Mouse (Mus musculus): ENCODE results near the gene Clk4. TPM values are rescaled to one million over a fixed set of nuclear protein-coding genes. Genes with fewer than 3 reads are reported as not detected.

Gene Clk4
- polyA plus RNA-seq, 1 experiment, result 14.3 TPM

DNA sequence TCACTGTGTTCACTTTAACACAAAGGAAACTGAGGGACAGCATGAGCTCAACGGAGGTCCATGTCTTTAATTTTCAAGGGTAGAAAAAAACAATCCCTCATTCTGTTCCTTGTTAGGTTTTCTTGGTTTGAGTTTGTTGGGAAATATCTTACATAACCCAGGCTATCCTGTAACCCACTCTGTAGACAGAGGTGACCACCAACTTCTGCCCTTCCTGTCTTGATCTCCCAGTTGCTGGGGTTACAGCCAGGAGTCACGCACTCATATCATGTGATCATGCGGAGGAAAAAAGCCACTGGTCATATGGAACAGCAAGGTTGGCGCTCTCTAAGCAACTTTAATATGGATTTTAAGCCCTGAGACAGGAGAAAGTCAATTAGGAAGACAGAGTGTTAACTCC, 4.5 kb upstream of the Clk4 start:
- Histone ChIP-seq H3K4me3 (ENCODE audit: low read depth, low read length) (no peak overlapping the region), H3K36me3 (ENCODE audit: control insufficient read depth, insufficient read depth, low read length) (no peaks in the 10 kb centered on the region), H3K27ac (ENCODE audit: insufficient read depth, low read depth, low read length) (no peak overlapping the region), H3K4me1 (ENCODE audit: control insufficient read depth, insufficient read depth, insufficient read length, low read length) (no peaks in the 10 kb centered on the region), H3K27me3 (ENCODE audit: control insufficient read depth, insufficient read depth, low read length) (no peaks in the 10 kb centered on the region; the same call in 1 of the 2 replicates)
- TF ChIP-seq POLR2A (IDR thresholded peaks at IDR 0.05; ENCODE audit: low read depth, low read length), result no peak
- no peak for TF ChIP-seq CTCF (IDR thresholded peaks at IDR 0.05; ENCODE audit: extremely low read depth, insufficient read length, insufficient replicate concordance, low read depth, low read length)
- 85% methylated on average over 4 of the region's 4 CpGs for WGBS

DNA sequence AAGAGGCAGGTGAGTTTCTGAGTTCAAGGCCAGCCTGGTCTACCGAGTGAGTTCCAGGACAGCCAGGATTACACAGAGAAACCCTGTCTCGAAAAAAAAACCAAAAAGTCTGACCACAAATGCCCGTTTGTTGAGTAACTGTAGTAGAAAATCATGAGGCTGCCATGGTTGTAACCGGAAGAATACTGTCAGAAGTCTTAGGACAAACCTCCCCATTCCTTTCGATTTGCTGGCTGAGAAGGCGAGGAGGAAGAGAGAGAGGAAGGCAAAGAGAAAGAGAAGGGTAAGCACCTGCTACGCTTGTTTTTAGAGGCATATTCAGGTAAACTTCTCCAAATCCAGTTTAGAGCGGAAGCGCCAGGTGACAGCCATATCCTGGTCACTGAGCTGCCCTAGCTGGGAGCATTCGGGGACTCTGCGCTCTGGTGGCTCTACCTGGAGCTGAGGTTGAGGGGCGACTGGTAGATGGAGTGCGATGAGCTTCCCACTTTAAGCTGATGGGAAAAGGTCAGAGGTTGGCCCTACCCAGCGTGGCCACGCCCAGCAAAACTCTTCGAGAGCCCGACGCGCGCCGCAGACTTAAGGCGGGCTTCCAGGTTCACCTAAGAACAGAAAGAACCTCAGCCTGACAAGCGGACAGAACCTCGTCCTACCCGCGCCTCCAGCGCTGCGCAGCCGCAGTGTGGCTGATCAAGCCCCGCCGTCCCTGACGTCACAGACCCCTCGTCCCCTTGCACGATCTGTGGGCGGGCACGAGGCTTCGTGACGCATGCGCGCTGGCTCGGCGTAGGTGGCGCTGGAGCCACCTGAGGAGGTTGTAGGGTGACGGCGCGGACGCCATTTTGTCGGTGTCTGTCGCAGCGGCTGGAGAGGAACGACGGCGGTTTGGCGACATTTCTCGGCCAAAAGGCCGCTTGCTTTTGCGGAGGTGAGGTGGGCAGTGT, 1.1 kb downstream of the Clk4 start, which contains the start of gene BC049762:
Gene BC049762, minus strand, starts transcription at position 705 of the 944 bp plus-strand sequence.
- Histone ChIP-seq H3K36me3 (ENCODE audit: control insufficient read depth, insufficient read depth, low read length) (peaks cover 2% of the 10 kb centered on the region; the same call in 1 of the 2 replicates), H3K27ac (ENCODE audit: insufficient read depth, low read depth, low read length) (peak within 1 kb of the TSS; percentile 95), H3K4me1 (ENCODE audit: control insufficient read depth, insufficient read depth, insufficient read length, low read length) (0 out of 2 replicates have a peak, but pooled peaks cover 2% of the 10 kb centered on the region), H3K4me3 (ENCODE audit: low read depth, low read length) (peak within 1 kb of the TSS; percentile 73), H3K27me3 (ENCODE audit: control insufficient read depth, insufficient read depth, low read length) (no peaks in the 10 kb centered on the region)
- WGBS, result 3% methylated on average over 57 of the region's 57 CpGs
- peak; percentile 94 for TF ChIP-seq POLR2A (IDR thresholded peaks at IDR 0.05; ENCODE audit: low read depth, low read length)
- no peak for TF ChIP-seq CTCF (IDR thresholded peaks at IDR 0.05; ENCODE audit: extremely low read depth, insufficient read length, insufficient replicate concordance, low read depth, low read length)

DNA sequence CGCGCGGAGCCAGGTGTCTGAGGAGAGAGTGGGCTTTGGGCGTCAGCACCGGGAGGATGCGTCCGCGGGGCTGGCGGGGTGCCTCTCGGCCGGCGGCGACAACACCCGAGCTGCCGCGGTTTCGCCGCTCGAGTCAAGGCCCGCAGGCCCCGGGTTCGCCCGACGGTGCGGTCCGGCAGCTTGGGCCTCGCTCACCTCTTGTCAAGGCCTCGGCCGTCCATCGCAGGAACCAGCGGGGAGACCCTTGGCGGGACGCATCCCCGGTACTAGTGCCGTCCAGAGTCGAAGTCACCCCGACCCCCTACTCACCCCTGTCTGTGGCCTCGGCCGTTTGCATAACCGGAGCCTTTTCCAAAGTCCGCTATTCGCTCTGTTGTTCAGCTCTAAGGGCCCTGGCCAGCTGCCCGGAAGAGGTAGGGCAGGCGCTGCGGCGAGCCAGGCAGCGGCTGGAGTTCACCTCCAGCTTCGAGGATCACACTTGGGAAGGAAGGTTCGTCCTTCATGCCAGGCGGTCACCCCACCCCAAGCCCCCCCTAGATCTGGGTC, 1.8 kb downstream of the Clk4 start:
- peaks cover 2% of the 10 kb centered on the region; the same call in 1 of the 2 replicates for H3K36me3 ChIP-seq (ENCODE audit: control insufficient read depth, insufficient read depth, low read length)

DNA sequence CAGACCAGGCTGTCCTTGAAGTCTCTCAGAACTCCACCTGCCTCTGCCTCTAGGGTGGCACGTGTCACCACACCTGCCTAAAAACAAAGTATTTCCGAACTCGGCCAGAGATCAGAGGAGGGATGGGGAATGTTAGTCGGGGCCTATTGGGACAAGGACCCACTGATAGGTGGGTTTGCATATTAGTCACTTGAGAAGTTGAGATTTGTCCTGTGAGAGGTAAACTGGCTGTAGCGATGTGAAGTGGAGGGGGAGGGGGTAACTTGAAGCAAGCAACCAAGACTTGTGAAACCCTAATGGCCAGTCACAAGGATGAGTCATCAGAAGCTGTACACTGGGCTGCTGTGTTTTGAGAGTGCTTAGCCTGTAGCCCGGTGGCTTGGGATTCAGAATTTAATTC, 2.8 kb downstream of the Clk4 start:
- no peak for TF ChIP-seq POLR2A (IDR thresholded peaks at IDR 0.05; ENCODE audit: low read depth, low read length)
- TF ChIP-seq CTCF (IDR thresholded peaks at IDR 0.05; ENCODE audit: extremely low read depth, insufficient read length, insufficient replicate concordance, low read depth, low read length), result no peak
- no peaks in the 10 kb centered on the region for H3K27me3 ChIP-seq (ENCODE audit: control insufficient read depth, insufficient read depth, low read length)
- 0 out of 2 replicates have a peak, but pooled peaks cover 2% of the 10 kb centered on the region for H3K4me1 ChIP-seq (ENCODE audit: control insufficient read depth, insufficient read depth, insufficient read length, low read length)
- peaks cover 6% of the 10 kb centered on the region for H3K36me3 ChIP-seq (ENCODE audit: control insufficient read depth, insufficient read depth, low read length)
- peak overlapping the region; percentile 46 for H3K4me3 ChIP-seq (ENCODE audit: low read depth, low read length)
- 3% methylated on average over 6 of the region's 6 CpGs for WGBS
- peak overlapping the region; percentile 1; the same call in 1 of the 2 replicates for H3K27ac ChIP-seq (ENCODE audit: insufficient read depth, low read depth, low read length)

More for the DNA sequence above, 1.8 kb downstream of the Clk4 start:
- H3K4me1 ChIP-seq (ENCODE audit: control insufficient read depth, insufficient read depth, insufficient read length, low read length), result 0 out of 2 replicates have a peak, but pooled peaks cover 2% of the 10 kb centered on the region
- H3K27ac ChIP-seq (ENCODE audit: insufficient read depth, low read depth, low read length), result peak overlapping the region; percentile 95
- TF ChIP-seq POLR2A (IDR thresholded peaks at IDR 0.05; ENCODE audit: low read depth, low read length) (no peak; the same call in 1 of the 2 replicates), CTCF (IDR thresholded peaks at IDR 0.05; ENCODE audit: extremely low read depth, insufficient read length, insufficient replicate concordance, low read depth, low read length) (no peak)
- under 1% methylated on average over 50 of the region's 50 CpGs for whole genome bisulfite sequencing
- H3K4me3 ChIP-seq (ENCODE audit: low read depth, low read length), result peak overlapping the region; percentile 73
- no peaks in the 10 kb centered on the region for H3K27me3 ChIP-seq (ENCODE audit: control insufficient read depth, insufficient read depth, low read length)

DNA sequence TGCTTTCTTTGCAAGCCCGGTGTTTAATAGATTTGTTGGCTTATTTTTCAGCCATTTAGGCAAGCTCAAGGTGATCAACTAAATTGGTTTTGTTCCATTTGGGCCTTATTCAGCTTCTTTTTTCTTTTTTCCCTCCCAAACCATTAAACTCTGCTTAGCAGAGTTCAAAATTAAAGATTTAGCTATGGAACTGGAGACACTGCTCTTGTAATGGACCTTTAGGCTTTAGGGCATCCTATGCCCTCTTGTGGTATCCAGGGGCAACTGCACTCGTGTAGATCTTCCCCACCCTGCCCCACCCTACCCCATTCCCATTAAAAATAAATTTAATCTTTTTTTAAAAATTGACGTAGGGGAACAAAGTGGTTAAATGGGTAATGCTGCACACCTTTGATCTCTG, 3.8 kb downstream of the Clk4 start:
- TF ChIP-seq POLR2A (IDR thresholded peaks at IDR 0.05; ENCODE audit: low read depth, low read length), result no peak
- TF ChIP-seq CTCF (IDR thresholded peaks at IDR 0.05; ENCODE audit: extremely low read depth, insufficient read length, insufficient replicate concordance, low read depth, low read length), result peak; percentile 70; the same call in 1 of the 2 replicates
- H3K36me3 ChIP-seq (ENCODE audit: control insufficient read depth, insufficient read depth, low read length), result peaks cover 10% of the 10 kb centered on the region
- no peak overlapping the region for H3K27ac ChIP-seq (ENCODE audit: insufficient read depth, low read depth, low read length)
- 28% methylated on average over 3 of the region's 3 CpGs for WGBS
- H3K4me3 ChIP-seq (ENCODE audit: low read depth, low read length), result no peak overlapping the region
- no peaks in the 10 kb centered on the region for H3K27me3 ChIP-seq (ENCODE audit: control insufficient read depth, insufficient read depth, low read length)
- 0 out of 2 replicates have a peak, but pooled peaks cover 2% of the 10 kb centered on the region for H3K4me1 ChIP-seq (ENCODE audit: control insufficient read depth, insufficient read depth, insufficient read length, low read length)

DNA sequence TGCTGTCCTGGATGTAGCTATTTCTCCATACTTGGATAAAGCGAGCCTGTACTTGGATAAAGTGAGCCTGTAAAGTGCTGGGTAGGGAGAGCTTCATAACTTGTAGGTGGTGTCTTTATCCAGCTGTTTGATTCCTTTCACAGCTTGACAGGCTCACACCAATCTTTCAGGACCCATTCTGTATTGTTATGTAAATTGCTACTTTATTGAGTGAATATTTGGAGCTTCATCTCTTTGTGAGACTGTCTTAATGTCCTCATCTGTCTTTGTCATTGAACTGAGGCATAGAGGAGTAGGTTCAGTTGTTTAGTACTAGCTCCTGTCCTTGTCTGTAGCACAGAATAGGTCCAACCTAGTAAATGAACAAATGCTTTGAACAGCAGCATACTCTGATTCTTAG, 12.9 kb downstream of the Clk4 start:
- no peak for TF ChIP-seq CTCF (IDR thresholded peaks at IDR 0.05; ENCODE audit: extremely low read depth, insufficient read length, insufficient replicate concordance, low read depth, low read length)
- TF ChIP-seq POLR2A (IDR thresholded peaks at IDR 0.05; ENCODE audit: low read depth, low read length), result no peak
- Histone ChIP-seq H3K4me3 (ENCODE audit: low read depth, low read length) (no peak overlapping the region), H3K27ac (ENCODE audit: insufficient read depth, low read depth, low read length) (no peak overlapping the region), H3K36me3 (ENCODE audit: control insufficient read depth, insufficient read depth, low read length) (peaks cover 67% of the 10 kb centered on the region), H3K4me1 (ENCODE audit: control insufficient read depth, insufficient read depth, insufficient read length, low read length) (no peaks in the 10 kb centered on the region), H3K27me3 (ENCODE audit: control insufficient read depth, insufficient read depth, low read length) (no peaks in the 10 kb centered on the region)
- whole genome bisulfite sequencing, result 89% methylated on average over 1 of the region's 1 CpGs

Measured in small intestine, adult 2 months (tissue).